Mouse (Mus musculus) G1E (cell line): ENCODE measurements around the gene Tor1aip1. TPM values are rescaled to one million over a fixed set of nuclear protein-coding genes. Genes with fewer than 3 reads are reported as not detected.

Experiments used
- ATAC-seq: 2 replicates; pipeline ENCODE4 v1.8.0; 2016; ENCODE audit warnings: mild to moderate bottlenecking; ENCODE audit not compliant: insufficient number of reproducible peaks, poor library complexity, low FRiP score, severe bottlenecking; ENCODE audit errors: extremely low read depth
- DNase-seq: peaks from one replicate; pipeline ENCODE4 v3.0.0; 2012; ENCODE audit warnings: low spot score
- H3K27me3 ChIP-seq: 2 replicates; pipeline ENCODE4 v1.6.1; 2012; ENCODE audit warnings: mild to moderate bottlenecking, low read length, inconsistent platforms; ENCODE audit not compliant: insufficient read depth
- H3K36me3 ChIP-seq: replicated peaks from 2 replicates; pipeline ENCODE3; 2012; ENCODE audit warnings: mild to moderate bottlenecking, inconsistent platforms
- H3K4me1 ChIP-seq: 2 replicates; pipeline ENCODE4 v1.6.1; 2012; ENCODE audit warnings: low read depth, low read length, inconsistent platforms, mixed read lengths; ENCODE audit not compliant: insufficient read depth
- H3K4me3 ChIP-seq: 2 replicates; pipeline ENCODE4 v1.5.1; 2012; ENCODE audit warnings: low read depth, mild to moderate bottlenecking, inconsistent platforms, low read length, moderate library complexity, mixed read lengths
- H3K9me3 ChIP-seq: replicated peaks from 2 replicates; pipeline ENCODE4 v1.6.1; 2012; ENCODE audit warnings: inconsistent platforms
- CTCF ChIP-seq: IDR thresholded peaks from 2 replicates; pipeline ENCODE4 v1.5.1; 2012; ENCODE audit warnings: low read depth, low read length, inconsistent platforms, mixed read lengths
- GATA1 ChIP-seq: IDR thresholded peaks from 2 replicates; pipeline ENCODE4 v1.6.1; 2012; ENCODE audit warnings: borderline replicate concordance, low read length, inconsistent platforms, mixed read lengths
- GATA2 ChIP-seq: IDR thresholded peaks from 2 replicates; pipeline ENCODE4 v1.6.1; 2012; ENCODE audit warnings: low read depth, low read length, inconsistent platforms, borderline replicate concordance
- POLR2AphosphoS5 ChIP-seq: IDR thresholded peaks from 2 replicates; pipeline ENCODE4 v1.6.1; 2012; ENCODE audit warnings: low read depth, low read length, inconsistent platforms; ENCODE audit not compliant: insufficient replicate concordance
- TAL1 ChIP-seq: conservative IDR thresholded peaks from 2 replicates; pipeline ENCODE4 v1.6.1; 2012; ENCODE audit warnings: low read depth, low read length, inconsistent platforms, mixed read lengths
- polyA plus RNA-seq: library from polyadenylated mRNA; stranded (reverse); fragments of >175 nt; gene quantifications from 2 replicates; pipeline ENCODE4 v1.2.3, GENCODE M21; 2012
- total RNA-seq, 2 experiments: library from RNA; stranded (forward) in 1 of 2; stranded (reverse) in 1 of 2; fragments of 200-1000 nt in 1 of 2; fragments of >200 nt in 1 of 2; fragmentation: Nextera tagmentation in 1 of 2; gene quantifications; 2 replicates each; pipeline ENCODE4 v1.2.3; 2014 to 2017

The Tor1aip1 gene
- total RNA-seq (2014; fragmentation: Nextera tagmentation) = 53.2 and 65.4 TPM in 2 replicates
- total RNA-seq (2017) = 15.5 and 18.8 TPM in 2 replicates
- 25.8 and 32.0 TPM in 2 replicates for polyA plus RNA-seq

DNA sequence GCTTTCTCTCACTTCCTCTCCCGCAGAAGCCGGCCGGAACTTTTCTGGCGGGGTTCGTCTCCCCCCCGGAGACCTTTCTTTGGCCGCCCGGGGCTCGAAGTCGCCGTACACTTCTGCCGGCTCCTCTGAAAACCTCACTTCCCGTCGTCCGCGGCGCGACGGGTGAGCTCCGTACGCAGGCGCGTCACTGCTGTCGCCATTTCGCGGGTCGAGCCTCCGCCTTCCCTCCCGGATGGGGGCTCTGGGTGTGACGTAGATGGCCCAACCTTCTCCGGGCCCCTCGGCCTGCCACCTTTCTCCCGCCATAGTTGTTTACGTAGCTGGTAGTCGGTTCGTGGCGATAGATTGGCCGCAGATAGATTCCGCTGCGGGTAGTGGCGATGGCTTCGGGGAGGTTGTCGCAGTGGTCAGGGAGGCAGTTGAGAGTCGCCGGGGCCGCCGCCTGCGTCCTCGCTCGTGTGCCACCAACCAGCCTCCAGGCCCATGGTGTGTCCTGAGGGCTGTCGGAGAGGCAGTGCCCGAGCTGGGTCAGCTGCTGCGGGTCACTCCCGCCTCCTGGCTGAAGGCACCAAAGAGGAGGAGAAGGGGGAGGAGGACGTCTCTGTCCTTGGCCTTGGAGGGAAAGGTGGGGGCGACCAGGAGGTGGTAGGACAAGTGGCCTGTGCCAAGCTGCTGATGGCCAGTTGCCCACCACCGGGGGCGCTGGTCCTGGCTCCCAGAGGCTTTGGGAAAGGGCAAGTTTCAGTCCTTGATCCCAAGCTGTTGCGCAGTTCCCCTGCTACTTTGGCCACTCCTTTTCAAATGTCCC is at the start of gene Tor1aip1:
TSS of gene Tor1aip1 (minus strand) at position 551 of the 808 bp plus-strand sequence.
- Histone ChIP-seq H3K4me3 (peak within 1 kb of the TSS; percentile 94), H3K4me1 (peaks cover 35% of the 10 kb centered on the region), H3K36me3 (peaks cover 30% of the 10 kb centered on the region), H3K27me3 (no peaks in the 10 kb centered on the region), H3K9me3 (no peaks in the 10 kb centered on the region)
- DNase-seq (peak; percentile 92), ATAC-seq (peak; percentile 77)
- TF ChIP-seq GATA1 (no peak), GATA2 (no peak), POLR2AphosphoS5 (no peak; the same call in 1 of the 2 replicates), CTCF (peak; percentile 23; the same call in 1 of the 2 replicates), TAL1 (no peak)

DNA sequence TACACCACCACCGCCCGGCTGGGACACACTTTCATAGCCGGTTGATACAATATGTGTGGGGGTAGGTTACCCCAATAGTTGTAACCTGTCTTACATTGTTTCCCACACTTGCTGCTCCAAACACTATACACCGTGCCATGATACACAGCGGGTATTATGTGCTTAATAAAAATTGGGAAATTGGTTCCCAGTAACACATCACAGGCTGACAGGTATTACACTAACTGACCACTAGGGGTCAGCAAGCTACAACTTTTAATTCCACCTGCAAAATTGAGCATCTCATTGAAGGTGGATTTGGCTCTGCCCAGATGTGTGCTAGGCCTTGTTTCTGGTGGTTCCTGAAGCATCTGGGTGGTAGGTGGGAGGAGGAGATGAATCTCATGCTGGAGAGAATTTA is 49.5 kb upstream of the Tor1aip1 start:
- DNase-seq = peak; percentile 57
- H3K9me3 ChIP-seq = no peaks in the 10 kb centered on the region

DNA sequence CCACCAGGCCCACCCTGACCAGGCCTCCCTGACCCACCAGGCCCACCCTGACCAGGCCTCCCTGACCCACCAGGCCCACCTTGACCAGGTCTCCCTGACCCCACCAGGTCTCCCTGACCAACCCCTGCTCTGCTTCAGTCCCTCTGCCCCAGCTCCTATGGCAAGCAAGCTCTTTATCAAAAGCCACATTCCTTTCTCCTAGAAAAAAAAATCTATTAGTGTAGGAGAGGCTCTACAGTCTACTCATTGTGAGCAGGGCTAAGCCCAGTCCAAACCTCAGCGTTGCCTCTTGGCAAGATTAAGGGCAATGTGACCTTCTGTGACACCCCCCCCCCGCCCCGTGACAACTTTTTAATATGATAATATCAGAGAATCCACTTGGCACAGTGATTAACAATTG is 48.3 kb upstream of the Tor1aip1 start:
- DNase-seq = no peak
- TF ChIP-seq TAL1 (no peak), GATA2 (no peak), GATA1 (no peak)
- no peak for ATAC-seq
- Histone ChIP-seq H3K4me1 (peaks cover 28% of the 10 kb centered on the region), H3K27me3 (peaks cover 39% of the 10 kb centered on the region), H3K36me3 (no peaks in the 10 kb centered on the region), H3K9me3 (no peaks in the 10 kb centered on the region), H3K4me3 (no peak overlapping the region)

More for the DNA sequence above, 49.5 kb upstream of the Tor1aip1 start:
- peaks cover 37% of the 10 kb centered on the region for H3K4me1 ChIP-seq
- H3K4me3 ChIP-seq = no peak overlapping the region
- H3K36me3 ChIP-seq = no peaks in the 10 kb centered on the region
- peaks cover 31% of the 10 kb centered on the region for H3K27me3 ChIP-seq
- 0 out of 2 replicates have a peak, but pooled peaks have one; percentile 37 for ATAC-seq
- TF ChIP-seq CTCF = peak; percentile 82
- TF ChIP-seq TAL1 = no peak

DNA sequence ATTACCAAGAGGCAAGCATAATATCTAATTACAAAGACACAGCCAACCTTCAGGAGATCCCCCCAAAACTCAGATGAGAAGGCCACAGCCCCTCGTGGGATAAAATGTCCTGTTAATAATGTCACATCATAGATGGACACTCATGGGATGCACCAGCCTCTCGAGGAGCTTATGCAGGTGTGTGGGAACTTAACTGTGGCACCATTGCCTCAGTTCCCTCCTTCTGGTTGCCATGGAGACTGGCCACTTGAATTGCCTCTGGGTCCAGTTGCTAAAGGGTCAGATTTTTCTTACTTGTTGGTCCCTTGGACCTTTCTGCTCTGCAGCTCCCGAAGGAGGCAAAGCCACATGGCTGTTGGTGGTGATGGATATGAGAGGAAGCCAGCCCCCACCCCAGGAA is 41.4 kb upstream of the Tor1aip1 start:
- DNase-seq (no peak), ATAC-seq (no peak)
- H3K27me3 ChIP-seq = peaks cover 46% of the 10 kb centered on the region
- H3K36me3 ChIP-seq = no peaks in the 10 kb centered on the region
- H3K4me3 ChIP-seq = no peak overlapping the region
- H3K4me1 ChIP-seq = peaks cover 18% of the 10 kb centered on the region
- H3K9me3 ChIP-seq = no peaks in the 10 kb centered on the region
- TF ChIP-seq TAL1 (no peak), GATA1 (no peak), CTCF (no peak), GATA2 (no peak), POLR2AphosphoS5 (no peak)

DNA sequence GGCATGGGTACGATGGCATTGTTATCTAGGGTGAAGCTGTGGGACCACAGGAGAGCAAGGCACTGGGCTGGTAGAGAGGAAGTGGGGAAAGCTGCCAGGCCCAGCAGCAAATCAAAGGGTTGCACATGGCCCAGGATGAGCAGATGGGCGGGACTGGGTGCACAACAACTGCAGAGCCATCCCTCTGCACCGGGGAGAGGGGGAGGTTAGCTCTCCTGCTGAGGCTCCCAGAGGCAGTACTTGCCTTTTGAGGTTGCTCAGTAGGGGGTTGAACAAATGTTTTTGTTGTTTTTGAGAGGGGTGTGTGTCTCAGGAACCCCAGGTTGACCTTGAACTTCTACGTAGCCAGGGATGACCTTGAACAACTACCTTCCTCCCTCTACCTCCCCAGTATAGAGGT is 40.2 kb upstream of the Tor1aip1 start:
- no peak overlapping the region for H3K4me3 ChIP-seq
- H3K9me3 ChIP-seq = no peaks in the 10 kb centered on the region
- ATAC-seq (peak; percentile 40; the same call in 1 of the 2 replicates), DNase-seq (no peak)
- H3K36me3 ChIP-seq = no peaks in the 10 kb centered on the region
- peaks cover 43% of the 10 kb centered on the region for H3K27me3 ChIP-seq
- peaks cover 18% of the 10 kb centered on the region for H3K4me1 ChIP-seq
- TF ChIP-seq POLR2AphosphoS5 = no peak
- no peak for TF ChIP-seq GATA1
- TF ChIP-seq TAL1 = no peak
- no peak for TF ChIP-seq GATA2
- TF ChIP-seq CTCF = no peak

DNA sequence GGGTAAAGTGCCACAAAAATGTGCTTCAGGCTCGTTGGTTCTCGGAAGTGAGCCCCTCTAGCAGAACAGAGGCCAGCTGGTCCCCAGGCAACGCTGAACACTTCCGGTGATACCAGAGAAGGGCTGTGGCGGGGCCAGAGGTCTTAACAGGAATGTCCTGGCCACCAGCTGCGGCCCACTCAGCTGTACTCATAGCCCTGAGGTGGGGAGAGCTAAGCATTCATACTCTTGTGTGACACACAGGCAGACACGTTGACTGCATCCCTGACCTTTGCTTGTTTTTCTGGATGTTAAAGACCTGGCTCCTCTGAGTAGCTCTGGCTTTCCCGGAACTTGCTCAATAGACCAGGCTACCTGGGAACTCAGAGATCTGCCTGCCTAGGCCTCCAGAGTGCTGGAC is 38.3 kb upstream of the Tor1aip1 start:
- H3K4me1 ChIP-seq = peaks cover 15% of the 10 kb centered on the region
- TF ChIP-seq CTCF (no peak), GATA1 (no peak)
- DNase-seq (no peak), ATAC-seq (no peak)
- no peak overlapping the region for H3K4me3 ChIP-seq
- peaks cover 28% of the 10 kb centered on the region for H3K27me3 ChIP-seq
- no peaks in the 10 kb centered on the region for H3K9me3 ChIP-seq
- no peaks in the 10 kb centered on the region for H3K36me3 ChIP-seq
